Mouse (Mus musculus) liver, embryonic 12.5 days (tissue): ENCODE results near the gene Oas1c. TPM values are rescaled to one million over a fixed set of nuclear protein-coding genes. Genes with fewer than 3 reads are reported as not detected.
A peak's percentile ranks its signal among the peaks of the same experiment; 100 is the strongest.

Experiments used
- ATAC-seq: fragments of 200-750 bp; cut with Nextera tagmentation; 2 replicates; pipeline ENCODE4 v1.8.0; 2017; ENCODE audit warnings: moderate number of reproducible peaks, mild to moderate bottlenecking, moderate library complexity
- H3K27ac ChIP-seq: fragments of 300-500 bp; sonication (generic); 2 replicates; pipeline ENCODE4 v1.5.1; 2016; ENCODE audit warnings: mild to moderate bottlenecking
- H3K27me3 ChIP-seq: fragments of 300-500 bp; sonication (generic); replicated peaks from 2 replicates; pipeline ENCODE4 v1.6.1; 2016; ENCODE audit warnings: mild to moderate bottlenecking, moderate library complexity
- H3K36me3 ChIP-seq: fragments of 300-500 bp; sonication (generic); 2 replicates; pipeline ENCODE4 v1.6.1; 2016; ENCODE audit warnings: mild to moderate bottlenecking, moderate library complexity
- H3K4me1 ChIP-seq: fragments of 300-500 bp; sonication (generic); 2 replicates; pipeline ENCODE4 v1.6.1; 2016
- H3K4me2 ChIP-seq: fragments of 300-500 bp; sonication (generic); 2 replicates; pipeline ENCODE4 v1.6.1; 2016; ENCODE audit warnings: mild to moderate bottlenecking, moderate library complexity
- H3K4me3 ChIP-seq: fragments of 300-500 bp; sonication (generic); 2 replicates; pipeline ENCODE4 v1.5.1; 2016; ENCODE audit warnings: mild to moderate bottlenecking, moderate library complexity
- H3K9ac ChIP-seq: fragments of 300-500 bp; sonication (generic); 2 replicates; pipeline ENCODE4 v1.6.1; 2016; ENCODE audit warnings: mild to moderate bottlenecking, moderate library complexity
- H3K9me3 ChIP-seq: fragments of 300-500 bp; sonication (generic); replicated peaks from 2 replicates; pipeline ENCODE4 v1.6.1; 2016; ENCODE audit warnings: mild to moderate bottlenecking, moderate library complexity
- WGBS: fragments of 180-500 bp; shearing (Covaris S2); methylation state at CpG from one replicate; pipeline ENCODE4 v1.1.7; 2016; ENCODE audit not compliant: insufficient replicate concordance; 5-methylcytosine and 5-hydroxymethylcytosine counted together
- microRNA-seq: library from miRNA; unstranded; fragments of <30 nt; microRNA quantifications from one replicate; pipeline ENCODE4, GENCODE M21; 2017
- polyA plus RNA-seq: library from polyadenylated mRNA; unstranded; fragments of >200 nt; fragmentation: Nextera tagmentation; extraction: Ambion mirVana; gene quantifications from 2 replicates; pipeline ENCODE4 v1.2.1, GENCODE M21; 2016

The Oas1c gene
- polyA plus RNA-seq, 1 experiment from 2014 or later: 0.20 TPM

- Histone ChIP-seq H3K4me2 (no peak within 1 kb of the TSS), H3K9ac (no peak within 1 kb of the TSS), H3K4me1 (0 out of 2 replicates have a peak, but pooled peaks cover 4% of the 10 kb centered on the region), H3K36me3 (no peaks in the 10 kb centered on the region), H3K9me3 (no peaks in the 10 kb centered on the region), H3K4me3 (no peak within 1 kb of the TSS), H3K27me3 (no peaks in the 10 kb centered on the region; the same call in 1 of the 2 replicates), H3K27ac (no peak within 1 kb of the TSS)
- WGBS: 60% methylated on average over 9 of the region's 9 CpGs
- no peak for ATAC-seq
Observed at GRCm38 (mm10) chr5:120777478-120777877, 34.8 kb downstream of the Oas1c start, which contains the start of gene Oas3. Gene Oas3, minus strand, starts transcription at chr5:120777661.

- Histone ChIP-seq H3K36me3 (no peaks in the 10 kb centered on the region), H3K4me3 (no peak overlapping the region), H3K27me3 (no peaks in the 10 kb centered on the region; the same call in 1 of the 2 replicates), H3K9ac (no peak overlapping the region), H3K4me1 (0 out of 2 replicates have a peak, but pooled peaks cover 4% of the 10 kb centered on the region), H3K27ac (no peak overlapping the region), H3K4me2 (no peak overlapping the region), H3K9me3 (no peaks in the 10 kb centered on the region)
- ATAC-seq: no peak
- 55% methylated on average over 5 of the region's 5 CpGs for WGBS
Observed at GRCm38 (mm10) chr5:120776801-120777200, 35.5 kb downstream of the Oas1c start.

DNA sequence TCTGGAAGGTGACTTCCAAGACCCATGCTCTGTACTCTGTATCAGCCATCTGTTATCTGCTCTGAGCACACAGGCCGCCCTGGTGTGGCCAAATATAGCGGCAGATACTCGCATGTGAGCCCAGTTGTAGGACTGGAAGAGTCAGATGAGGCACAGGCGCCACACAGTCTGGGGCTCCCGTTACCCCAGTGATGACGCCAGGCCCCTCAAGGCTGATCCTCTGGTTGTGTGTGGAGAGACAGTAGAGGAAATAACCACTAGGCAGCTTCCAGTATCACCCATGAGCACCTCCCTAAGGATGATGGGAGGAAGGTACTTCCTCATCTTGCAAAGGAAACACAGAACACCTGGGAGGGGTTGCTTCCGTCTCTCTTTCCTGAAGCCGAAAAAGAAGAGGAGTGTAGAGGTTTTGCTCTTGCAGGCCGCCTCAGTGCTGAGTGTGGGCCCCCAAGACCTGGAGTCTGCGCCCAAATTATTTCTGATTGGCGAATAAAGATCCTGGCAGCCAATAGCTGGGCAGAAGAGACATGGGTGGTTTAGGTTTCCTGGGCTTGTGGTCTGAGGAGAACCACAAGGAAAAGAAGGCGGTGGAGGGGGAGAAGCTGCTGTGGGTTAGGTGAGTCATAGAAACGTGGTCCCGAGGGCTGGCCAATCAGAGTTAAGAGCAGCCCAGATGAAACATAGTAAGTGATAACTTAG is 36.9 kb downstream of the Oas1c start:
- 19% methylated on average over 14 of the region's 14 CpGs for WGBS
- no peak overlapping the region; the same call in 1 of the 2 replicates for H3K4me2 ChIP-seq
- H3K4me1 ChIP-seq: 0 out of 2 replicates have a peak, but pooled peaks cover 4% of the 10 kb centered on the region
- 0 out of 2 replicates have a peak, but pooled peaks have one; percentile 46 for ATAC-seq
- H3K36me3 ChIP-seq: no peaks in the 10 kb centered on the region
- no peaks in the 10 kb centered on the region; the same call in 1 of the 2 replicates for H3K27me3 ChIP-seq
- no peaks in the 10 kb centered on the region for H3K9me3 ChIP-seq
- no peak overlapping the region for H3K4me3 ChIP-seq
- no peak overlapping the region for H3K27ac ChIP-seq
- no peak overlapping the region for H3K9ac ChIP-seq

- no peak overlapping the region for H3K27ac ChIP-seq
- no peaks in the 10 kb centered on the region for H3K36me3 ChIP-seq
- no peaks in the 10 kb centered on the region for H3K4me1 ChIP-seq
- no peak overlapping the region for H3K4me2 ChIP-seq
- peaks cover under 1% of the 10 kb centered on the region; the same call in 1 of the 2 replicates for H3K27me3 ChIP-seq
- ATAC-seq: no peak
- WGBS: 30% methylated on average over 3 of the region's 3 CpGs
- no peak overlapping the region for H3K9ac ChIP-seq
- H3K9me3 ChIP-seq: no peaks in the 10 kb centered on the region
- H3K4me3 ChIP-seq: no peak overlapping the region
Observed at GRCm38 (mm10) chr5:120769396-120769795, 42.9 kb downstream of the Oas1c start.

GRCm38 (mm10) chr5:120765010-120765409 is 47.3 kb downstream of the Oas1c start:
- no peak overlapping the region for H3K4me2 ChIP-seq
- no peak overlapping the region for H3K9ac ChIP-seq
- H3K27me3 ChIP-seq: peaks cover 18% of the 10 kb centered on the region
- WGBS: 51% methylated on average over 8 of the region's 8 CpGs
- no peak overlapping the region for H3K27ac ChIP-seq
- H3K4me1 ChIP-seq: no peaks in the 10 kb centered on the region
- H3K9me3 ChIP-seq: no peaks in the 10 kb centered on the region
- H3K36me3 ChIP-seq: no peaks in the 10 kb centered on the region
- H3K4me3 ChIP-seq: no peak overlapping the region
- no peak for ATAC-seq

- no peak overlapping the region for H3K9ac ChIP-seq
- H3K4me1 ChIP-seq: no peaks in the 10 kb centered on the region
- H3K27ac ChIP-seq: no peak overlapping the region
- H3K9me3 ChIP-seq: no peaks in the 10 kb centered on the region
- H3K36me3 ChIP-seq: no peaks in the 10 kb centered on the region
- no peak overlapping the region for H3K4me2 ChIP-seq
- ATAC-seq: no peak
- 29% methylated on average over 6 of the region's 6 CpGs for WGBS
- H3K4me3 ChIP-seq: no peak overlapping the region
- peaks cover 18% of the 10 kb centered on the region for H3K27me3 ChIP-seq
Observed at GRCm38 (mm10) chr5:120761901-120762300, 50.4 kb downstream of the Oas1c start.

- WGBS: 49% methylated on average over 4 of the region's 4 CpGs
Observed at GRCm38 (mm10) chr5:120754215-120754614, 58.1 kb downstream of the Oas1c start.

DNA sequence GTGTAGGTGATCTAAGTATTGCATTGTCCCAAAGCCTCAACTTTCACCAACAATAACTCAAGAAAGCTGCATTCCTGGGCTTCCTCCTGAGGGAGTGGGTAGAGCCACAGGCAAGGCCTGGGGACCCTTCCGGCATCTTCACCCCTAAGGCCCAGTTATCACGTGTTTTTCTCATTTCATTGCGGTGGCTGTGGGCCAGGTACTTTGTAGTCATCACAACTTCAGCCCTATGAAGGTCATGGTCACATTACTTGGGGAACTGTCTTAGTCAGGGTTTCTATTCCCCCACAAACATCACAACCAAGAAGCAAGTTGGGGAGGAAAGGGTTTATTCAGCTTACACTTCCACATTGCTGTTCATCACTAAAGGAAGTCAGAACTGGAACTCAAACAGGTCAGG is 59.5 kb downstream of the Oas1c start:
- H3K36me3 ChIP-seq: no peaks in the 10 kb centered on the region
- no peak overlapping the region for H3K9ac ChIP-seq
- no peak for ATAC-seq
- no peak overlapping the region for H3K4me3 ChIP-seq
- H3K4me1 ChIP-seq: no peaks in the 10 kb centered on the region
- H3K4me2 ChIP-seq: no peak overlapping the region
- WGBS: 57% methylated on average over 3 of the region's 3 CpGs
- H3K9me3 ChIP-seq: no peaks in the 10 kb centered on the region
- 0 out of 2 replicates have a peak, but pooled peaks cover 6% of the 10 kb centered on the region for H3K27me3 ChIP-seq
- no peak overlapping the region for H3K27ac ChIP-seq

More at GRCm38 (mm10) chr5:120754215-120754614, 58.1 kb downstream of the Oas1c start:
- Histone ChIP-seq H3K4me3 (no peak overlapping the region), H3K27ac (no peak overlapping the region), H3K4me2 (no peak overlapping the region), H3K27me3 (0 out of 2 replicates have a peak, but pooled peaks cover 6% of the 10 kb centered on the region), H3K9ac (no peak overlapping the region), H3K4me1 (no peaks in the 10 kb centered on the region), H3K9me3 (no peaks in the 10 kb centered on the region), H3K36me3 (no peaks in the 10 kb centered on the region)
- ATAC-seq: no peak

- WGBS: 58% methylated on average over 3 of the region's 3 CpGs
- H3K9me3 ChIP-seq: no peaks in the 10 kb centered on the region
- no peak for ATAC-seq
- H3K9ac ChIP-seq: no peak overlapping the region
- H3K4me3 ChIP-seq: no peak overlapping the region
- 0 out of 2 replicates have a peak, but pooled peaks cover 6% of the 10 kb centered on the region for H3K27me3 ChIP-seq
- no peaks in the 10 kb centered on the region for H3K36me3 ChIP-seq
- no peaks in the 10 kb centered on the region for H3K4me1 ChIP-seq
- H3K27ac ChIP-seq: no peak overlapping the region
- no peak overlapping the region for H3K4me2 ChIP-seq
Observed at GRCm38 (mm10) chr5:120751206-120751605, 61.1 kb downstream of the Oas1c start.

Small RNA genes within 50 kb of the gene (microRNA-seq; reads per million reads assigned to microRNA genes)
- not detected for gene Gm22907

Other genes with a start within 250 kb of the Oas1c start
- 24.8 and 25.4 TPM in 2 replicates for gene Tpcn1, start 223.8 kb downstream of the Oas1c start, polyA plus RNA-seq
- 2.0 and 2.1 TPM in 2 replicates for gene Iqcd, start 223.5 kb downstream of the Oas1c start, polyA plus RNA-seq
- gene Rita1, start 199.9 kb downstream of the Oas1c start, polyA plus RNA-seq: 7.3 and 8.4 TPM in 2 replicates
- gene Ddx54, start 199.8 kb downstream of the Oas1c start, polyA plus RNA-seq: 35.0 and 36.3 TPM in 2 replicates
- gene Cfap73, start 178.3 kb downstream of the Oas1c start, polyA plus RNA-seq: not detected in 2 replicates
- gene Rasal1, start 163.7 kb downstream of the Oas1c start, polyA plus RNA-seq: 0.19 and 0.20 TPM in 2 replicates
- gene Dtx1, start 100.6 kb downstream of the Oas1c start, polyA plus RNA-seq: 0.37 and 0.67 TPM in 2 replicates
- gene Oas2, start 62.7 kb downstream of the Oas1c start, polyA plus RNA-seq: 0.26 and 0.37 TPM in 2 replicates
- 0.05 and 0.07 TPM in 2 replicates for gene Oas3, start 34.9 kb downstream of the Oas1c start, polyA plus RNA-seq
- not detected in 2 replicates for gene Oas1e, start 17.0 kb downstream of the Oas1c start, polyA plus RNA-seq
- not detected in 2 replicates for gene Oas1f, start 34.9 kb upstream of the Oas1c start, polyA plus RNA-seq
- gene Oas1h, start 48.9 kb upstream of the Oas1c start, polyA plus RNA-seq: not detected in 2 replicates
- gene Oas1g, start 75.1 kb upstream of the Oas1c start, polyA plus RNA-seq: 0.15 and 0.23 TPM in 2 replicates
- 2.2 TPM in 2 replicates for gene Oas1a, start 95.0 kb upstream of the Oas1c start, polyA plus RNA-seq
- not detected in 2 replicates for gene Oas1d, start 102.0 kb upstream of the Oas1c start, polyA plus RNA-seq
- gene Rph3a, start 197.6 kb upstream of the Oas1c start, polyA plus RNA-seq: not detected in 2 replicates